Mouse (Mus musculus): Measurements from ENCODE around the gene Slc26a10.

Gene Slc26a10

GRCm38 (mm10) chr10:127179871-127180694, at the start of gene Slc26a10:
TSS of gene Slc26a10 (minus strand) at chr10:127180645.
- no peak for DNase-seq

- peak; percentile 74 for DNase-seq
Measured at GRCm38 (mm10) chr10:127228897-127229296, 48.5 kb upstream of the Slc26a10 start.

GRCm38 (mm10) chr10:127227163-127227562, 46.7 kb upstream of the Slc26a10 start:
- DNase-seq: no peak

- DNase-seq: no peak
Measured at GRCm38 (mm10) chr10:127226318-127226895, 46.0 kb upstream of the Slc26a10 start.

- DNase-seq: no peak
Measured at GRCm38 (mm10) chr10:127225732-127226131, 45.3 kb upstream of the Slc26a10 start.

- no peak for DNase-seq
Measured at GRCm38 (mm10) chr10:127225213-127225612, 44.8 kb upstream of the Slc26a10 start.

- no peak for DNase-seq
Measured at GRCm38 (mm10) chr10:127218339-127218738, 37.9 kb upstream of the Slc26a10 start.

GRCm38 (mm10) chr10:127217177-127217576, 36.7 kb upstream of the Slc26a10 start:
- DNase-seq: no peak

GRCm38 (mm10) chr10:127216456-127216855, 36.0 kb upstream of the Slc26a10 start:
- DNase-seq: no peak

- no peak for DNase-seq
Measured at GRCm38 (mm10) chr10:127214422-127214803, 34.0 kb upstream of the Slc26a10 start.

- no peak for DNase-seq
Measured at GRCm38 (mm10) chr10:127213704-127214421, 33.4 kb upstream of the Slc26a10 start.

GRCm38 (mm10) chr10:127213272-127213671, 32.8 kb upstream of the Slc26a10 start:
- no peak for DNase-seq

- DNase-seq: peak; percentile 92
Measured at GRCm38 (mm10) chr10:127211414-127211854, 31.0 kb upstream of the Slc26a10 start, which contains the start of gene Pip4k2c. TSS of gene Pip4k2c (minus strand) at chr10:127211585.

GRCm38 (mm10) chr10:127210961-127211405, 30.5 kb upstream of the Slc26a10 start:
- DNase-seq: no peak

- no peak for DNase-seq
Measured at GRCm38 (mm10) chr10:127209928-127210570, 29.6 kb upstream of the Slc26a10 start.

GRCm38 (mm10) chr10:127208921-127209320, 28.5 kb upstream of the Slc26a10 start:
- no peak for DNase-seq

GRCm38 (mm10) chr10:127205373-127205772, 24.9 kb upstream of the Slc26a10 start:
- no peak for DNase-seq

GRCm38 (mm10) chr10:127204589-127204988, 24.1 kb upstream of the Slc26a10 start:
- DNase-seq: no peak

- DNase-seq: no peak
Measured at GRCm38 (mm10) chr10:127203106-127203505, 22.7 kb upstream of the Slc26a10 start.

- DNase-seq: no peak
Measured at GRCm38 (mm10) chr10:127200279-127200678, 19.8 kb upstream of the Slc26a10 start.

- no peak for DNase-seq
Measured at GRCm38 (mm10) chr10:127199474-127199873, 19.0 kb upstream of the Slc26a10 start.

GRCm38 (mm10) chr10:127199068-127199467, 18.6 kb upstream of the Slc26a10 start:
- no peak for DNase-seq

- DNase-seq: no peak
Measured at GRCm38 (mm10) chr10:127198492-127198891, 18.0 kb upstream of the Slc26a10 start.
